Mouse (Mus musculus) G1E-ER4 (cell line): Measurements from ENCODE around the gene Ramp1. TPM values are rescaled to one million over a fixed set of nuclear protein-coding genes. Genes with fewer than 3 reads are reported as not detected.

Source experiments
- GATA1 ChIP-seq: IDR thresholded peaks from one replicate; pipeline ENCODE4 v1.8.0; 2012; ENCODE audit warnings: low read length, inconsistent platforms
- polyA plus RNA-seq: library from polyadenylated mRNA; stranded (reverse); fragments of >175 nt; gene quantifications from 2 replicates; pipeline ENCODE4 v1.2.3, GENCODE M21; 2012

Gene Ramp1
- not detected in 2 replicates for polyA plus RNA-seq

GRCm38 (mm10) chr1:91179533-91180173 lies at the start of gene Ramp1:
Gene Ramp1 (plus strand): TSS chr1:91179822.
- no peak for TF ChIP-seq GATA1

- no peak for TF ChIP-seq GATA1
Measured at GRCm38 (mm10) chr1:91137036-91137435, 42.6 kb upstream of the Ramp1 start.

GRCm38 (mm10) chr1:91144813-91145212 lies 34.8 kb upstream of the Ramp1 start, which contains the start of gene Rbm44:
Gene Rbm44 (plus strand): TSS chr1:91145089.
- no peak for TF ChIP-seq GATA1

GRCm38 (mm10) chr1:91151509-91151908 lies 28.1 kb upstream of the Ramp1 start:
- TF ChIP-seq GATA1: no peak

GRCm38 (mm10) chr1:91166798-91167197 lies 12.8 kb upstream of the Ramp1 start:
- no peak for TF ChIP-seq GATA1

GRCm38 (mm10) chr1:91169157-91169556 lies 10.5 kb upstream of the Ramp1 start:
- no peak for TF ChIP-seq GATA1

- no peak for TF ChIP-seq GATA1
Measured at GRCm38 (mm10) chr1:91174796-91175195, 4.8 kb upstream of the Ramp1 start.

GRCm38 (mm10) chr1:91176026-91176425 lies 3.6 kb upstream of the Ramp1 start:
- TF ChIP-seq GATA1: no peak

- no peak for TF ChIP-seq GATA1
Measured at GRCm38 (mm10) chr1:91176871-91177270, 2.8 kb upstream of the Ramp1 start.

GRCm38 (mm10) chr1:91179086-91179485 lies 536 bp upstream of the Ramp1 start:
- TF ChIP-seq GATA1: no peak

GRCm38 (mm10) chr1:91180174-91180565 lies 548 bp downstream of the Ramp1 start:
- TF ChIP-seq GATA1: no peak

GRCm38 (mm10) chr1:91180723-91181122 lies 1.1 kb downstream of the Ramp1 start:
- no peak for TF ChIP-seq GATA1

GRCm38 (mm10) chr1:91181261-91181660 lies 1.6 kb downstream of the Ramp1 start:
- no peak for TF ChIP-seq GATA1

GRCm38 (mm10) chr1:91181784-91182450 lies 2.3 kb downstream of the Ramp1 start:
- TF ChIP-seq GATA1: no peak

- TF ChIP-seq GATA1: no peak
Measured at GRCm38 (mm10) chr1:91183305-91183704, 3.7 kb downstream of the Ramp1 start.

- no peak for TF ChIP-seq GATA1
Measured at GRCm38 (mm10) chr1:91186677-91187076, 7.1 kb downstream of the Ramp1 start.

- no peak for TF ChIP-seq GATA1
Measured at GRCm38 (mm10) chr1:91187315-91187714, 7.7 kb downstream of the Ramp1 start.
